Mouse (Mus musculus): ENCODE results near the gene Dsn1. TPM values are rescaled to one million over a fixed set of nuclear protein-coding genes. Genes with fewer than 3 reads are reported as not detected.

Gene Dsn1
- polyA plus RNA-seq, 1 experiment from 2014 or later: 11.9 TPM

DNA sequence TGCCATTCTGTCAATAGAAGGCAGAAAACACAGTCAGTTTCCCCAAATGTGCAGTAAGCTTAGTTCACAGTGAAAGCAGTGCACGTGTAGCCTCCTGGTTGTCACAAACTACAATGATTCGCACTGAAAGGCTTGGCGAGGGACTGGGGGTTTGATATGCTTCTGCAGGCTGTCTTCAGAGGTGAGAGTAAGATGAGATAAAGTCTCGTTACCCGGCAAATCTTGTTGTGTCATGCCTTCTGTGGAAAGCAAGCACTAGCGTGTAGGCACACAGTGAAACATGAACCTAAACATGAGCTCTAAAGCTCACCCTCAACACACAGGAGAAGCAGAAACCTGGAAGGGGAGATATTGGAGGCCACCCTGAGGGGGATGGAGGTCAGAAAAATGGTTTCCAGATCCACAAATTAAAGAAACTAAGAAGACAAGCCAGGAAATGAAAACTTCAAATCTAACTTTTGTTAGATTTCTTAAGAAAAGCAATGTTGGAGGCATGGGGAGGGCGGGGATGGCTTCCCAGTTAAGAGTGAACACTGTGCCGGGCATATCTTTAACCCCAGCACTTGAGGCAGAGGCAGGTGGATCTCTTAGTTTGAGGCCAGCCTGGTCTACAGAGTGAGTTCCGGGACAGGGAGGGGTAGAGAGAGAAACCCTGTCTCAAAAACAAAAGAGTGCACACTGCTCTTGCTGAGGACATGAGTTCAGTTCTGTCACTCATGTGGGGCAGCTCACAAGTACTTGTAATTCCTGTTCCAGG, 48.3 kb downstream of the Dsn1 start:
- H3K9me3 ChIP-seq (ENCODE audit: control insufficient read depth, low read length): no peaks in the 10 kb centered on the region
- WGBS: 89% methylated on average over 9 of the region's 9 CpGs
- no peak overlapping the region for H3K9ac ChIP-seq
- ATAC-seq (ENCODE audit: low FRiP score): no peak
- no peaks in the 10 kb centered on the region for H3K27me3 ChIP-seq (ENCODE audit: control insufficient read depth, insufficient read depth, low read length)
- H3K27ac ChIP-seq: no peak overlapping the region
- H3K4me1 ChIP-seq (replicated peaks; ENCODE audit: control insufficient read depth, insufficient read depth, low read length): no peaks in the 10 kb centered on the region
- no peak for DNase-seq (ENCODE audit: low spot score)
- H3K4me3 ChIP-seq (replicated peaks; ENCODE audit: low read length): no peak overlapping the region
- peaks cover 10% of the 10 kb centered on the region; the same call in 1 of the 2 replicates for H3K36me3 ChIP-seq (replicated peaks; ENCODE audit: control insufficient read depth, insufficient read depth)
- no peak overlapping the region for H3K4me2 ChIP-seq (replicated peaks)

DNA sequence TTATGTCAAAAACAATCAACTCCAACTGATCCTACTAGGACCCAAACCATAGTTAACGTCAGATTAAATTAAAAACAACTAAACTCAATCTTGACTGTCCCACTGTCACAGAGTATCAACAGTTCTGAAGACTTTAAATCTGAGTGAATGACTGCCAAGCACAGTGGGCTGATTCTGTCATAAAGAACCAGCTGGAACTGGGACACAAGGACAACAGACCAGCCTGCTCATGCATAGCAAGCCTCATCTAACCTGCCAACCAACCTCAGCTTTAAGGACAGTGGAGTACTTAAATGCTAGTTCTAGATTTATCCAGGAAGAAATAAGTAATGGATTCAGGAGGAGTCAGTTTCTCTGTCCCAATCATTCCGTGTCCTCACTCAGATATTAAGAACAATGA, 49.9 kb downstream of the Dsn1 start:
- DNase-seq (ENCODE audit: low spot score) (no peak), ATAC-seq (ENCODE audit: low FRiP score) (no peak)
- 92% methylated on average over 2 of the region's 2 CpGs for WGBS

DNA sequence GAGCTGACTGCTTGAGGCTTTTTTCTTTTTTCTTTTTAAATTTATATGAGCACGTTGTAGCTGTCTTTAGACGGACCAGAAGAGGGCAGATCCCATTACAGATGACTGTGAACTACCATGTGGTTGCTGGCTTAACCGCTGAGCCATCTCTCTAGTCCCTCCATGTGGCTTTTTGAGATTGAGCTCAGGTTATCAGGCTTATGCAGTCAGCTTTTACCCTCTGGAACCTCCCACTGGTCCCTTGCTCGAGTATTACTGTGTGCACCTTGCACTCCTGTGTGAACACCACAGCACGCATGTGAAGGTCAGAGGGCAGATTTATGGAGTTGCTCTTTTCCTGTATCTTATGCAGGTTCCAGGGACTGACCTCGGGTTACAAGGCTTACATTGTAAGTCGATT, 50.6 kb downstream of the Dsn1 start:
- Histone ChIP-seq H3K4me3 (replicated peaks; ENCODE audit: low read length) (no peak overlapping the region), H3K9me3 (ENCODE audit: control insufficient read depth, low read length) (no peaks in the 10 kb centered on the region), H3K9ac (no peak overlapping the region), H3K27me3 (ENCODE audit: control insufficient read depth, insufficient read depth, low read length) (no peaks in the 10 kb centered on the region), H3K27ac (no peak overlapping the region), H3K4me1 (replicated peaks; ENCODE audit: control insufficient read depth, insufficient read depth, low read length) (no peaks in the 10 kb centered on the region), H3K4me2 (replicated peaks) (no peak overlapping the region), H3K36me3 (replicated peaks; ENCODE audit: control insufficient read depth, insufficient read depth) (peaks cover 10% of the 10 kb centered on the region; the same call in 1 of the 2 replicates)
- ATAC-seq (ENCODE audit: low FRiP score) (no peak), DNase-seq (ENCODE audit: low spot score) (no peak)
- WGBS: 84% methylated on average over 7 of the region's 7 CpGs

More for the DNA sequence above, 49.9 kb downstream of the Dsn1 start:
- no peak overlapping the region for H3K4me2 ChIP-seq (replicated peaks)
- H3K9ac ChIP-seq: no peak overlapping the region
- H3K4me1 ChIP-seq (replicated peaks; ENCODE audit: control insufficient read depth, insufficient read depth, low read length): no peaks in the 10 kb centered on the region
- H3K27me3 ChIP-seq (ENCODE audit: control insufficient read depth, insufficient read depth, low read length): no peaks in the 10 kb centered on the region
- H3K27ac ChIP-seq: no peak overlapping the region
- no peak overlapping the region for H3K4me3 ChIP-seq (replicated peaks; ENCODE audit: low read length)
- H3K36me3 ChIP-seq (replicated peaks; ENCODE audit: control insufficient read depth, insufficient read depth): peaks cover 10% of the 10 kb centered on the region; the same call in 1 of the 2 replicates
- H3K9me3 ChIP-seq (ENCODE audit: control insufficient read depth, low read length): no peaks in the 10 kb centered on the region

DNA sequence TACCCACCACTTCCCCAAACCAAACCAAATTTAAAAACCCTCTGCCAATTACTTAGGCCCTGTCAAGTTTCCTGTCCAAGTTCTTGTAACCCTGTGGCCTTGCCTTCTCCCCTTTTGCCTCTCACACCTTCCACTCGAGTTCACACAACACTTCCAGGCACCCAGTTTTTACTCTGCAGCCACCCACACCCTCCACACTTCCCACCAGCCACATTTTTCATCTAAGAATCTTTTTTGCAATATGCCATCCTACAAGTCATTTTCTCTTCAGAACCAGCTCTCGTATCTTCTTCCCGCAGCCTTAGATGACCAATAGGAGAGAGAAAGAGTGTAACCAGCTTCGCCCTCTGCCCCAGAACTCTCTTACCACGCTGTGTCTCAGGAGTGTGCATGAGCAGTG, 52.5 kb downstream of the Dsn1 start:
- Histone ChIP-seq H3K27me3 (ENCODE audit: control insufficient read depth, insufficient read depth, low read length) (no peaks in the 10 kb centered on the region), H3K36me3 (replicated peaks; ENCODE audit: control insufficient read depth, insufficient read depth) (peaks cover 14% of the 10 kb centered on the region; the same call in 1 of the 2 replicates), H3K9me3 (ENCODE audit: control insufficient read depth, low read length) (no peaks in the 10 kb centered on the region), H3K9ac (no peak overlapping the region), H3K4me3 (replicated peaks; ENCODE audit: low read length) (no peak overlapping the region), H3K4me1 (replicated peaks; ENCODE audit: control insufficient read depth, insufficient read depth, low read length) (no peaks in the 10 kb centered on the region), H3K27ac (no peak overlapping the region), H3K4me2 (replicated peaks) (no peak overlapping the region)
- 95% methylated on average over 5 of the region's 5 CpGs for WGBS
- ATAC-seq (ENCODE audit: low FRiP score) (no peak), DNase-seq (ENCODE audit: low spot score) (no peak)

DNA sequence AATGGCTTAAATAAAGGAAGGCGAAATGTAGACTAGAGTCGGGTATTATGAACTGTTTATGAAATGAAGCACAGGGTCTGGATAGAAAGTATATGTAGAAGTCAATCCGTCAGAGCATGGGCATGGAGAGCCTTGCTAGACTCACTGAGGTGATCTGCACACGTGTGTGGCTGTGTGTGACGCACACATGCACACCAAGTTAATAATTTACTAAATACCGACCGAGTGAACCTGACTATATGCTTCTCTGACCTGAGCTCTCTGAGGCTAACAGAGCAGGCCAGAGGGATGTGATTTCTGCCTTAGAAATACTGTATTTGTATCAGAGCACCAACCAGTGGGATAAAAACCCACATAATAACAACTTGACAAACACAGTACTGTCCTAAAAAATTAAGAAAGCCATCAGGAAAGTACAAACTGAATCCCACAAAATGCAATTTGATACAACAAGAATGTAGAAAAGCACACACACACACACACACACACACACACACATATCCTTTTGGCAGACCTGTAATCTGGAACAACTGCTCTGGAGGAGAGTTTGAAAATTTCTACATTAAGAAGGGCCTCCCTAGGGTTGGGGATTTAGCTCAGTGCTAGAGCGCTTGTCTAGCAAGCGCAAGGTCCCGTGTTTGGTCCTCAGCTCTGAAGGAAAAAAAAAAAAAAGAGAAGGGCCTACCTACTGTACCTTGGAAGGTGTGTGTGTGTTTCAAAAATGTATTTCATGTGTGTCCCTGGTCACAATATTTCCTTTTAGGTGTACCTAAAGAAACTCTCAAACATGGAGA, 55.5 kb downstream of the Dsn1 start:
- Histone ChIP-seq H3K4me2 (replicated peaks) (no peak overlapping the region), H3K36me3 (replicated peaks; ENCODE audit: control insufficient read depth, insufficient read depth) (peaks cover 27% of the 10 kb centered on the region), H3K27me3 (ENCODE audit: control insufficient read depth, insufficient read depth, low read length) (no peaks in the 10 kb centered on the region), H3K9me3 (ENCODE audit: control insufficient read depth, low read length) (no peaks in the 10 kb centered on the region), H3K9ac (no peak overlapping the region), H3K4me1 (replicated peaks; ENCODE audit: control insufficient read depth, insufficient read depth, low read length) (no peaks in the 10 kb centered on the region), H3K4me3 (replicated peaks; ENCODE audit: low read length) (no peak overlapping the region), H3K27ac (no peak overlapping the region)
- 90% methylated on average over 10 of the region's 10 CpGs for WGBS
- ATAC-seq (ENCODE audit: low FRiP score): no peak
- no peak for DNase-seq (ENCODE audit: low spot score)

DNA sequence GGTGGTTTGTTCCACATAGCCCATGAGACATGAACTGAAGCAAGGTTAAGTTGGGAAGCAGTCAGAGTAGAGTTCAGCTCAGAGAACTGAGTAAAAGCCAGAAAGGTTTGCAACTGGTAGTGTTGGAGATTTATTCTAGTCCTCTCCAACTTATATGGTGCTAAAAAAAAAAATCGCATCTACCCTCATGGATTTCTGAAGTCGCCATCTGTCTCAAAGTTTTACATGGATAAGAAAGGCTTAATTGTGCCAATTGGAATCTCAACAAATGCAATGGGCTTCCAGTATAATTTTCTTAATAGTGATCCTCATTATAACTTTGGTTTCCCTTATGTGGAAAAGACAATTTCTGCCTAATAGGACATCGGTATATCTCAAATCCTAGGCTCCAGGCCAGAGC, 56.1 kb downstream of the Dsn1 start:
- DNase-seq (ENCODE audit: low spot score) (no peak), ATAC-seq (ENCODE audit: low FRiP score) (no peak)
- peaks cover 33% of the 10 kb centered on the region for H3K36me3 ChIP-seq (replicated peaks; ENCODE audit: control insufficient read depth, insufficient read depth)
- no peak overlapping the region for H3K4me2 ChIP-seq (replicated peaks)
- WGBS: 96% methylated on average over 3 of the region's 3 CpGs
- no peaks in the 10 kb centered on the region for H3K4me1 ChIP-seq (replicated peaks; ENCODE audit: control insufficient read depth, insufficient read depth, low read length)
- no peak overlapping the region for H3K4me3 ChIP-seq (replicated peaks; ENCODE audit: low read length)
- no peak overlapping the region for H3K9ac ChIP-seq
- no peaks in the 10 kb centered on the region for H3K9me3 ChIP-seq (ENCODE audit: control insufficient read depth, low read length)
- H3K27ac ChIP-seq: no peak overlapping the region
- H3K27me3 ChIP-seq (ENCODE audit: control insufficient read depth, insufficient read depth, low read length): no peaks in the 10 kb centered on the region

Other genes starting within 250 kb of the Dsn1 start
- gene Myl9, start 231.7 kb downstream of the Dsn1 start, polyA plus RNA-seq (2014; fragmentation: Nextera tagmentation; extraction: Ambion mirVana): 41.4 and 47.1 TPM in 2 replicates
- gene Tgif2, start 167.1 kb downstream of the Dsn1 start, polyA plus RNA-seq (2014; fragmentation: Nextera tagmentation; extraction: Ambion mirVana): 18.9 and 21.5 TPM in 2 replicates
- 4.0 and 5.4 TPM in 2 replicates for gene 4930518I15Rik, start 149.2 kb downstream of the Dsn1 start, polyA plus RNA-seq (2014; fragmentation: Nextera tagmentation; extraction: Ambion mirVana)
- 174 and 176 TPM in 2 replicates for gene Rab5if, start 144.0 kb downstream of the Dsn1 start, polyA plus RNA-seq (2014; fragmentation: Nextera tagmentation; extraction: Ambion mirVana)
- gene Sla2, start 120.0 kb downstream of the Dsn1 start, polyA plus RNA-seq (2014; fragmentation: Nextera tagmentation; extraction: Ambion mirVana): 0.14 and 0.20 TPM in 2 replicates
- gene Ndrg3, start 15.1 kb downstream of the Dsn1 start, polyA plus RNA-seq (2014; fragmentation: Nextera tagmentation; extraction: Ambion mirVana): 133 and 147 TPM in 2 replicates
- 9.5 and 9.7 TPM in 2 replicates for gene Soga1, start 72.1 kb upstream of the Dsn1 start, polyA plus RNA-seq (2014; fragmentation: Nextera tagmentation; extraction: Ambion mirVana)
- not detected in 2 replicates for gene Tldc2, start 79.9 kb upstream of the Dsn1 start, polyA plus RNA-seq (2014; fragmentation: Nextera tagmentation; extraction: Ambion mirVana)
- gene Samhd1, start 128.1 kb upstream of the Dsn1 start, polyA plus RNA-seq (2014; fragmentation: Nextera tagmentation; extraction: Ambion mirVana): 12.2 and 12.4 TPM in 2 replicates
- 5.7 and 6.2 TPM in 2 replicates for gene Rbl1, start 197.4 kb upstream of the Dsn1 start, polyA plus RNA-seq (2014; fragmentation: Nextera tagmentation; extraction: Ambion mirVana)

Measured in hindbrain, embryonic 14.5 days (tissue).